Mouse (Mus musculus): ENCODE data around the gene Rad51b. TPM values are rescaled to one million over a fixed set of nuclear protein-coding genes. Genes with fewer than 3 reads are reported as not detected.

The Rad51b gene
- polyA plus RNA-seq, 1 experiment from 2014 or later: 6.4 TPM

DNA sequence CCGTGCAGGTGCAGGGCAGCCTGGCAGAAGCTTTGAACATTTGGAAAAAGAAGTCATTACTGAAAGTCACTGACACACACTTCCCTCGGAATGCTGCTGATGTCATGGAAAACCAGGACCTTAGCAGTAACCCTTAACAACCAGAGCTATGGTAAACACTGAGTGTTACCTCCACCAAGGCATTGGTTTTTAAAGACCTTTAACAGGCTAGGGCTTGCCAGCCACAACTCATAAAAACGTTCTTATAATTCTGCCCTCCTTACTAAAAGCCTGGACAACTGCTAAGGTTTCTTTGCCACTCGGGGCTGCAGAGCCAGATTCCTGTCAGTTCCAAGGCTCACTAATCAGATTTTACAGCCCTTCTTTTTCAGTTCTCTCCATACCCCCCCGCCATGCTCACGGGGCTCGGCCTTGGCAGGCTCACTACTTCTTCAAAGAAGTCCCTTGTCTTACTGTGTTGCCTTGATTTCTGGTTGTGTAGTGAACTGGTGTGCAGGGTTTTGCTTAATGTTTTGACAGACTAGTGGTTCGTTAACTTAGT is 210.1 kb downstream of the Rad51b start:
- H3K9me3 ChIP-seq: no peaks in the 10 kb centered on the region
- peak; percentile 45 for DNase-seq (ENCODE audit: low spot score)
- peaks cover 44% of the 10 kb centered on the region for H3K4me1 ChIP-seq
- peak overlapping the region; percentile 60 for H3K27ac ChIP-seq (replicated peaks)
- no peaks in the 10 kb centered on the region for H3K27me3 ChIP-seq (replicated peaks; ENCODE audit: low read depth, poor library complexity, severe bottlenecking)
- no peaks in the 10 kb centered on the region for H3K36me3 ChIP-seq (replicated peaks)
- WGBS: 42% methylated on average over 8 of the region's 8 CpGs
- H3K4me3 ChIP-seq: no peak overlapping the region

DNA sequence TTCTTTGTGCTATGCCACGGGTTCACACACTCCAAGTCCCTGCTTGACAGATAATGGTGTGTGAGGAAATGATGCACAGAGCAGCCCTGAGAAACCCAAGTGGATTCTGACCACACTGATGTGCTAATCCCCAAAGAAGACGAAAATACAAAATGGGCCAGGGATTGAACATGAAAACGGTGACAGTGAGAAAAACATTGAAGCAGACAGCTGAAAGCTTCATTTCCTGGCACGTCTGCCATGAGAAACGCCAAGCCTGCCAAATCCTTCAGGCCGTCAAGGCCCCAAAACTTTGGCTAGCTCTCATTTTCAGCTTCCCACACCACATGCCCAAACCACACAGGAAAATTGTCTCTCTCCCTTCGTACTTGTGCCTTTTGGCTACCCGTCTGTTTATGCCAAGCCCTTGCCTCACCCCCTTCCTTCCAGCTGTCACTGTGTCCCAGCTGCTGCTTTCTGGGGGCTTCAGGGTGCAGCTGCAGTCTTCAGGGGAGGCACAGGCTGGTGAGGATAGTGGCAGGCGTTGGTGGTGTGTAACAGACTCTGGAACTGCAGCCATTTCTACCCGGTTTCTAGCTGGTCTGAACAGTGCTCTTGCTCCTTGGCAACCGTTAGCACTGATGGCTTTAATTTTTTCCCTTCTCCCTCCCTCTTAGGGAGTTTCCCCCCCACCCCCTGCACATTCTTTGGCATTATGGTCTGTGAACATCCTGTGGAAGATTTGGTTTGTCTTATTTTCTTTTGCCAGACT is 214.5 kb downstream of the Rad51b start:
- no peak overlapping the region for H3K4me3 ChIP-seq
- WGBS: 63% methylated on average over 11 of the region's 11 CpGs

DNA sequence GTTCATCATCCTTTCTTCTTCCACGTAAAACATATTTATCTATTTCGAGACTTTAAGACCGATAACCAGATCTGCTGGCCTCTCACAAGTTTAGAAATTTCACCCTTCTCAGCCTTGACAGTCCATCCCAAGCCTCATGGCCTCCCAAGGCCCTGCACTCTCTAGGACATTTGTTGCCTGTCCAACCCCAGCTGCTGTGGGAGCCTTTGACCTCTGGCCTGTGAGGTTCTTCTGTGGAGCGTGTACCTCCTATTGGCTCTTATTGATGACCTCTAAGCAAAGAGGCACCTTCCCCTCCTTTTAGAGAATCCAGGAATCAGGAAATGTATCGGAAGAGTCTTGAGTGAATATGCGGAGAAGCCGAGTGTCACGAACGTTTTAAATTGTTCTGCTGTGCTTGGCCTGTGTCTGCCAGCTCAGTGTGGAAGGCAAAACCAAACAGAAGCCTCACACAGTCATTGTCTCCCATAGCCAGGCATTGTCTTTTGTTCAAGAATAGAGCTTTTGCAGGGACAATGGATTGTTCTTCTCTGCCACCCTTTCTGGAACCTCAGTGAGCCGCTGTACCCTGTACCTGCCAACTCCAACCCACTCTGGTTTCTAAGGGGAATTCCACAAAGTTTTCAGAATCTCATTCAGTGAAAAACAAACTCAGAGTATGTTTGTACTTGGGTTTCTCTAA is 215.3 kb downstream of the Rad51b start:
- Histone ChIP-seq H3K4me1 (peaks cover 21% of the 10 kb centered on the region), H3K4me3 (no peak overlapping the region), H3K9me3 (no peaks in the 10 kb centered on the region), H3K27me3 (replicated peaks; ENCODE audit: low read depth, poor library complexity, severe bottlenecking) (no peaks in the 10 kb centered on the region), H3K27ac (replicated peaks) (peak overlapping the region; percentile 77), H3K36me3 (replicated peaks) (no peaks in the 10 kb centered on the region)
- 74% methylated on average over 10 of the region's 10 CpGs for WGBS
- no peak for DNase-seq (ENCODE audit: low spot score)

More for the DNA sequence above, 214.5 kb downstream of the Rad51b start:
- Histone ChIP-seq H3K27ac (replicated peaks) (peak overlapping the region; percentile 77), H3K36me3 (replicated peaks) (no peaks in the 10 kb centered on the region), H3K9me3 (no peaks in the 10 kb centered on the region), H3K4me1 (peaks cover 28% of the 10 kb centered on the region), H3K27me3 (replicated peaks; ENCODE audit: low read depth, poor library complexity, severe bottlenecking) (no peaks in the 10 kb centered on the region)
- DNase-seq (ENCODE audit: low spot score): no peak

DNA sequence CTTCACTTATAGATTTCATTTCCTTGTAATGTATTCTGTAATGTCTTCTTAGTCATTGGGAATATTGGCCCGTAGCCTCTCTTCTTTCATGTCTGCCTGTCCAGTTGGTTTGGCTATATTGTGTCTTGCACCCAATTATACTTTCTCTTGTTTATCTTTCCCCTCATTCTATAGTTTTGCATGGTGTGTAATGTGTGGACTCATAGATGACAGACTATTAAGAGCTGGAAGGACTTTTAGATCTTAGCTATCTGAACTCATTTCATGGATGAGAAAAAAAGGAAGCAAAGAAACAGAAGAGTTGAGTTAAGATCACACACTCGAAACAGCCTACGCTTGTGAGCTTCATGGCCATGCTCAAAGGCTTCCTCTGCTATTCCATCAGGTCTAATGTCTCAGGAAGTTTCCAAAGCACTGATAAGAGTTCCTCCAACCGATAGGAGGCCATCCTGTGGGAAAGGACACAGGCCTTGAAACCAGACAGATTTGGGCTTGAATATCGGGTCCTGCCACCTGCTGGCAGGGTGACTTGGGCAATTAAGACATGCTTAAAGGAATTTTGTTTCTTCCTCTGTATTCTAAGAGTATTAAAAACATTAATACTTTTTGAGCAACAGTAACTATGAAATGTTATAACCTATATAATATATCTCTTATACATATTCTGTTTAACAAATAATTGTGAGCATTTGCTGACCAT is 216.1 kb downstream of the Rad51b start:
- no peaks in the 10 kb centered on the region for H3K36me3 ChIP-seq (replicated peaks)
- no peaks in the 10 kb centered on the region for H3K9me3 ChIP-seq
- H3K27ac ChIP-seq (replicated peaks): no peak overlapping the region
- H3K4me1 ChIP-seq: peaks cover 17% of the 10 kb centered on the region
- DNase-seq (ENCODE audit: low spot score): no peak
- no peaks in the 10 kb centered on the region for H3K27me3 ChIP-seq (replicated peaks; ENCODE audit: low read depth, poor library complexity, severe bottlenecking)
- WGBS: 90% methylated on average over 5 of the region's 5 CpGs
- no peak overlapping the region for H3K4me3 ChIP-seq

DNA sequence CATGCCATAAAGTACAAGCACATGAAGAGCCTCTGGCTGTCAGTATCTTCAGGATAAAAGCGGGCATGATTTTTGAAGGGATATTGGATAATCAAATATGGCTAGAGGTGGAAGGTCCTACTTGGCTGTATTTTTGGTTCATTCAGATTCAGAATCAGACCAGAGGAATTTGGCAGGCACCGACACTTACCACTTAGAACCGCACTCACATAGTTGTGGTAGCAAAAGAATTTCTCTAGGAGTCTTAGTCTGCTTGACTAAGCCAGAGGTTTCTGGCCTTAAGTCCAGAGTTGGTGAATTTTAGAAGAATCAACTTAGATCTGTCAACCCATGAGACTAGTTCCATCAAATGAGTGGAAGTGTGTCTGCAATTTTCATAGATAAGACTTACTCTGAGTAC is 217.6 kb downstream of the Rad51b start:
- no peak for DNase-seq (ENCODE audit: low spot score)

DNA sequence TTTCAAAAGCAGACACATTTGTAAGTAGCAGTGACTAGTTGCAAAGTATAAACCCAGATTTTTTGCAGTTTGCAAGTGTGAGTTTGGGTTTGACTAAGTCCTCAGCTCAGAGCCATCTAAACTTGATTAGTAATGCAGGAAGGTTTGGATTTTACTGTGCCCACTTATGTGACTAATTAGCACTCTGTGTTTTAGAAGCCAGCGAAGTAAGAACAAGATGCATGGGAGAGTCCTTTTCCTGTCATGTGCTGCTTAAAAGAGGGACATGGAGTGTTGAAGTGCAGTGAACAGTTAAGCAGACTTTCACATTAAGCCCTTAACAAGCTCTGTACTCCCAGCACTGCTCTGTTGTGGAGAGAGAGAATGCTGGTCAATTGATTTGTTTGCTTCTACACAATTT is 225.3 kb downstream of the Rad51b start:
- no peaks in the 10 kb centered on the region for H3K9me3 ChIP-seq
- H3K27me3 ChIP-seq (replicated peaks; ENCODE audit: low read depth, poor library complexity, severe bottlenecking): no peaks in the 10 kb centered on the region
- H3K4me3 ChIP-seq: no peak overlapping the region
- DNase-seq (ENCODE audit: low spot score): no peak
- peaks cover 35% of the 10 kb centered on the region for H3K4me1 ChIP-seq
- peak overlapping the region; percentile 37; the same call in 1 of the 2 replicates for H3K27ac ChIP-seq (replicated peaks)
- no peaks in the 10 kb centered on the region for H3K36me3 ChIP-seq (replicated peaks)
- WGBS: 13% methylated on average over 1 of the region's 1 CpGs

More for the DNA sequence above, 217.6 kb downstream of the Rad51b start:
- H3K4me1 ChIP-seq: peaks cover 17% of the 10 kb centered on the region
- no peak overlapping the region for H3K4me3 ChIP-seq
- H3K36me3 ChIP-seq (replicated peaks): no peaks in the 10 kb centered on the region
- H3K27ac ChIP-seq (replicated peaks): no peak overlapping the region
- H3K27me3 ChIP-seq (replicated peaks; ENCODE audit: low read depth, poor library complexity, severe bottlenecking): no peaks in the 10 kb centered on the region
- WGBS: 97% methylated on average over 3 of the region's 3 CpGs
- no peaks in the 10 kb centered on the region for H3K9me3 ChIP-seq

DNA sequence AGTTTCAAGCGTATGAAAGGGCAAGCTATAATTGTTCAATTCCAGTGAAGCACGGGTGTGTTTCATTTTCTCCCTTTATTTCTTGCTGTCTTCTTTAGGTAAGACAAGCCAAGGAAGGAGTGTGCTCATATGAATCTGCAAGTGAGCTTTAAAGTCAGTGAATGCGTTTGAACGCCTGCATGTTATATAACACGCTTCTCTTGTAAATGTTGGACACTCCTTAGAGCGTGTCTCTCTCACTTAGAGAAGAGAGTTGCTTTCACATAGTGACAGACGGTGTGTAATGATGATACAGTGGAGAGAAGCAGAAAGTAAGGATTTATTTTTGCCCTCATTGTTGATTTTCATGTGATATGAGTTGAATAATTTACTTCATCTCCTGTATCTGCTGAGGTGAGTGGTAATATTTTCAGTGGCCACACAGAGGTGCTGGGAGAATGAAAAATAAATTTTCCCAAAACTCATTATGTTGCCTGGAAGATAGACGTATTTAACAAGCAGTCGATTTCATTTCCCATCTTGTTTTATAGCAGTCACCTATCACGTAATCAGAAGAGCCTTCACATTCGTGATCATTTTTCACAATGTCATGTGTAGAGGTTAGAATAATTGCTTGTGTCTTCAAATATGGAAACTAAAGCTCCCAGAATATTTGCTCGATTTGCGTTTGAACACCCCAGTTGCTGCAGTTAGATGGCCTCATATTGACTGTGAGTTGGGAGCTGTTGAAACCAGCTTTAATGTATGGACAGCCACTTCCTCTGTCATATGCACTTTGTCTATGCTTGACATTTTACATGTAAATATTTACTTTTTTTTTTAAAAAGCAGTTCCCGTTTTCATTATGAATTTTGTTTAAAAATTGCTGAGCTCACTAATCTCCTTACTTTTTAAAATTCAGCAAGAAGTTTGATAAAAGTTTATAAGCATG is 228.1 kb downstream of the Rad51b start:
- no peak overlapping the region for H3K27ac ChIP-seq (replicated peaks)
- no peaks in the 10 kb centered on the region for H3K27me3 ChIP-seq (replicated peaks; ENCODE audit: low read depth, poor library complexity, severe bottlenecking)
- DNase-seq (ENCODE audit: low spot score): no peak
- 84% methylated on average over 14 of the region's 14 CpGs for WGBS
- no peak overlapping the region for H3K4me3 ChIP-seq
- H3K4me1 ChIP-seq: peaks cover 43% of the 10 kb centered on the region
- H3K36me3 ChIP-seq (replicated peaks): peaks cover 6% of the 10 kb centered on the region; the same call in 1 of the 2 replicates
- peaks cover 7% of the 10 kb centered on the region for H3K9me3 ChIP-seq

DNA sequence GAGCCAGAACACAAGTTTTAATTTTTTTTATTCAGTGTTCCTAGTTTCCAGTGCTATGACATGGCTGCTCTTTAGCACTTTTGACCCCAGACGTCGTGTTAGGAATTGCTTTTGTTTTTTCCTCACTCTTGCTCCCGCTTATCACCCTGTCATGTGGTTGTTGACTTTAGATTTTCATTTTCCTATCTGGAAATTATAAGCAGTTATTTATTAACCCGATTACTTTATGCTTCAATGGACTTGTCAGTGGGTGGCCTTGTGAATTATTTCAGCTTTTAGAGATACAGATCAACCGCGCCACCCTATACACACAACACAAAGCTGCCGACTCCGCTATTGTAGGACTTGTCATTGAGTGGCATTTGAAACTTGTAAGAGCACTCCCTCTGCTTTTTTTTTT is 228.8 kb downstream of the Rad51b start:
- no peak for DNase-seq (ENCODE audit: low spot score)
- WGBS: 67% methylated on average over 8 of the region's 8 CpGs
- H3K4me1 ChIP-seq: peaks cover 50% of the 10 kb centered on the region
- H3K36me3 ChIP-seq (replicated peaks): peaks cover 6% of the 10 kb centered on the region; the same call in 1 of the 2 replicates
- peaks cover 7% of the 10 kb centered on the region for H3K9me3 ChIP-seq
- H3K4me3 ChIP-seq: no peak overlapping the region
- H3K27ac ChIP-seq (replicated peaks): no peak overlapping the region
- no peaks in the 10 kb centered on the region for H3K27me3 ChIP-seq (replicated peaks; ENCODE audit: low read depth, poor library complexity, severe bottlenecking)

DNA sequence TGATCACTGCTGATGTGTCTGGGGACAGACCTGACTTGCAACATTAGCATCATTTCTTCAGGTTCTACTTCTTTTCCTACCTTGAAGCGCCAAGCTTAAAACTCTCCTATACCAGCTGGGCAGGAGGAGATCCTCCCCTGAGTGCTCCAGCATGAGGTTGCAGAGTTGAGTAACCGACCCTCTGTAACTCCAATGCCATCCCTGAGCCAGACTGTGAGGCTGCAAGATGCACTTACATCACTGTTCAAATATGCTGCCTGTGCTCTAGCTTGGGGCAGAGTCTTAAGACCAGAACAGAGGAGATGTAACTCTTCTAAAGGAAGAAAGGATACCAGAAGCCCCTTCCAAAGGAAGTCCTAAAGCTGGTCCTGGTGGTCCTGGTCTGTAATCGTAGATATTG is 230.1 kb downstream of the Rad51b start:
- peaks cover 56% of the 10 kb centered on the region for H3K4me1 ChIP-seq
- no peaks in the 10 kb centered on the region for H3K27me3 ChIP-seq (replicated peaks; ENCODE audit: low read depth, poor library complexity, severe bottlenecking)
- H3K27ac ChIP-seq (replicated peaks): 0 out of 2 replicates have a peak overlapping the region, but pooled peaks have one; percentile 24
- peaks cover 7% of the 10 kb centered on the region for H3K9me3 ChIP-seq
- no peak for DNase-seq (ENCODE audit: low spot score)
- H3K4me3 ChIP-seq: no peak overlapping the region
- peaks cover 6% of the 10 kb centered on the region; the same call in 1 of the 2 replicates for H3K36me3 ChIP-seq (replicated peaks)
- 83% methylated on average over 3 of the region's 3 CpGs for WGBS

DNA sequence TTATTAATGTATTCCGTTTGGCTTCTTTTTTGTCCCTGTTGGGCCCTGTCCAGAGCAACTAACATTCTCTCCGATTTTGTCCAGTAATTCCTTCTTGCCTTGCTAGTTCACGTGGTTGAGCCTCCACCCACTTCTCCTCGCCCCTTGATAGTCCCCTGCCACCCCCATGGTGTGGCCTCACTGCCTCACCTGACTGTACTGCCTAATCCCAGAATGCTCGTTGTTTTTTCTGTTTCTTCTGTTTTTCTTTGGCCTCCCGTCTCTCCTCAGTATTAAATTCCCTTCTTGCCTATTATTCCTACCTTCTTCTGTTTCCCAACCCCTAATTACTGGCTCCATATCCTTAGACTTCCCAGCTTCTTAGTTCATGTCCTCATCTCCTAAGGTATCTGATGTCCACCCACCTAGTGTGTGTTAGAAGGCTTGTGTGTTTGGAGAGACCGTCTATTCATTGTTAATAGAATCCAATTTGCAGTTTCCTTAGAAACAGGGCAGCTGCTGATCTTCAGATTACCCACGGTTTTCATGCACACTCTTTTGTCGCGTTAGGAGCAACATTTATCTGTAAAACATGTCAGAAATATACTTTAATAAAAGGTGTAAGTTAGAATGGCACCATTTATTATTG is 233.3 kb downstream of the Rad51b start:
- WGBS: 49% methylated on average over 10 of the region's 10 CpGs
- Histone ChIP-seq H3K4me1 (peaks cover 62% of the 10 kb centered on the region), H3K9me3 (peaks cover 7% of the 10 kb centered on the region), H3K27me3 (replicated peaks; ENCODE audit: low read depth, poor library complexity, severe bottlenecking) (no peaks in the 10 kb centered on the region), H3K4me3 (no peak overlapping the region), H3K27ac (replicated peaks) (peak overlapping the region; percentile 78), H3K36me3 (replicated peaks) (peaks cover 6% of the 10 kb centered on the region; the same call in 1 of the 2 replicates)
- DNase-seq (ENCODE audit: low spot score): no peak

All from embryonic facial prominence, embryonic 10.5 days (tissue).